Mouse (Mus musculus) MEL (cell line): ENCODE data around the gene Thbs3. TPM values are rescaled to one million over a fixed set of nuclear protein-coding genes. Genes with fewer than 3 reads are reported as not detected.

Source experiments
- DNase-seq: peaks from one replicate; pipeline ENCODE4 v3.0.0; 2011; ENCODE audit warnings: low read depth, low spot score
- H3K27ac ChIP-seq: 2 replicates; pipeline ENCODE4 v1.5.1; 2012; ENCODE audit warnings: low read depth, mild to moderate bottlenecking, control low read depth, low read length, moderate library complexity; ENCODE audit not compliant: control insufficient read depth
- H3K27me3 ChIP-seq, 2 experiments: fragments of 150-350 bp in 1 of 2; sonication (generic) in 1 of 2; 2 replicates each; pipeline ENCODE4 v1.6.1; 2012; ENCODE audit warnings: low read length in 2 of 2, mild to moderate bottlenecking in 2 of 2, improper control_type of control experiment in 1 of 2, moderate library complexity in 1 of 2; ENCODE audit not compliant: insufficient read depth in 2 of 2, control insufficient read depth in 1 of 2
- H3K36me3 ChIP-seq, 2 experiments: 2 replicates each; pipeline ENCODE4 v1.6.1; 2012 to 2014; ENCODE audit warnings: low read length in 2 of 2, improper control_type of control experiment in 1 of 2, inconsistent platforms in 1 of 2, mild to moderate bottlenecking in 1 of 2; ENCODE audit not compliant: insufficient read depth in 2 of 2, control insufficient read depth in 1 of 2
- H3K4me1 ChIP-seq, 2 experiments: fragments of 150-350 bp in 1 of 2; sonication (generic) in 1 of 2; 2 replicates each; pipeline ENCODE4 v1.6.1; 2012; ENCODE audit warnings: low read length in 2 of 2, improper control_type of control experiment in 1 of 2, mild to moderate bottlenecking in 1 of 2; ENCODE audit not compliant: insufficient read depth in 2 of 2, control insufficient read depth in 1 of 2
- H3K4me3 ChIP-seq, 2 experiments: fragments of 150-350 bp in 1 of 2; sonication (generic) in 1 of 2; 2 replicates each; pipeline ENCODE4 v1.5.1; 2012; ENCODE audit warnings: low read depth in 2 of 2, low read length in 2 of 2, mild to moderate bottlenecking in 2 of 2, moderate library complexity in 2 of 2, control low read depth in 1 of 2, improper control_type of control experiment in 1 of 2; ENCODE audit not compliant: control insufficient read depth in 1 of 2, insufficient read depth in 1 of 2
- H3K79me2 ChIP-seq: 2 replicates; pipeline ENCODE4 v1.6.1; 2012; ENCODE audit warnings: mild to moderate bottlenecking, low read length, moderate library complexity; ENCODE audit not compliant: control insufficient read depth, poor library complexity, insufficient read depth
- H3K9ac ChIP-seq: 2 replicates; pipeline ENCODE4 v1.6.1; 2012; ENCODE audit warnings: low read depth, mild to moderate bottlenecking, control low read depth, low read length, moderate library complexity; ENCODE audit not compliant: control insufficient read depth, poor library complexity, severe bottlenecking
- H3K9me3 ChIP-seq: fragments of 150-350 bp; sonication (generic); replicated peaks from 2 replicates; pipeline ENCODE4 v1.6.1; 2012; ENCODE audit warnings: mild to moderate bottlenecking, low read length, improper control_type of control experiment, moderate library complexity; ENCODE audit not compliant: insufficient read depth
- CHD2 ChIP-seq: IDR thresholded peaks from 2 replicates; pipeline ENCODE4 v1.6.1; 2011; ENCODE audit warnings: low read length, improper control_type of control experiment
- E2F4 ChIP-seq: IDR thresholded peaks from 2 replicates; pipeline ENCODE4 v1.6.1; 2011; ENCODE audit warnings: low read depth, low read length, improper control_type of control experiment, borderline replicate concordance
- ETS1 ChIP-seq: IDR thresholded peaks from 2 replicates; pipeline ENCODE4 v1.6.1; 2012; ENCODE audit warnings: low read depth, mild to moderate bottlenecking, inconsistent platforms, low read length, improper control_type of control experiment, moderate library complexity
- GABPA ChIP-seq: IDR thresholded peaks from 2 replicates; pipeline ENCODE4 v1.6.1; 2012; ENCODE audit warnings: low read depth, mild to moderate bottlenecking, inconsistent platforms, low read length, improper control_type of control experiment, moderate library complexity
- HCFC1 ChIP-seq: IDR thresholded peaks from 2 replicates; pipeline ENCODE4 v1.6.1; 2012; ENCODE audit warnings: low read depth, mild to moderate bottlenecking, inconsistent platforms, low read length, improper control_type of control experiment, moderate library complexity
- KAT2A ChIP-seq: conservative IDR thresholded peaks from 2 replicates; pipeline ENCODE4 v1.6.1; 2012; ENCODE audit warnings: low read depth, low read length, improper control_type of control experiment, inconsistent platforms
- MAFK ChIP-seq: IDR thresholded peaks from 2 replicates; pipeline ENCODE4 v1.6.1; 2011; ENCODE audit warnings: low read depth, mild to moderate bottlenecking, low read length, improper control_type of control experiment, borderline replicate concordance
- MAX ChIP-seq: IDR thresholded peaks from 2 replicates; pipeline ENCODE4 v1.6.1; 2011; ENCODE audit warnings: low read length, improper control_type of control experiment
- MXI1 ChIP-seq: IDR thresholded peaks from 2 replicates; pipeline ENCODE4 v1.6.1; 2011; ENCODE audit warnings: mild to moderate bottlenecking, low read depth, low read length, improper control_type of control experiment
- MYB ChIP-seq: IDR thresholded peaks from 2 replicates; pipeline ENCODE4 v1.6.1; 2011; ENCODE audit warnings: mild to moderate bottlenecking, low read depth, low read length, improper control_type of control experiment
- MYC ChIP-seq: IDR thresholded peaks from 2 replicates; pipeline ENCODE4 v1.6.1; 2011; ENCODE audit warnings: low read depth, mild to moderate bottlenecking, low read length, improper control_type of control experiment, moderate library complexity
- NELFE ChIP-seq: IDR thresholded peaks from 2 replicates; pipeline ENCODE4 v1.6.1; 2011; ENCODE audit warnings: low read depth, low read length, improper control_type of control experiment
- NRF1 ChIP-seq: IDR thresholded peaks from 2 replicates; pipeline ENCODE4 v1.6.1; 2014; ENCODE audit warnings: low read depth, mild to moderate bottlenecking, inconsistent platforms, low read length, improper control_type of control experiment, moderate library complexity; ENCODE audit not compliant: poor library complexity, insufficient read depth, severe bottlenecking
- POLR2AphosphoS5 ChIP-seq: IDR thresholded peaks from 2 replicates; pipeline ENCODE4 v1.6.1; 2012; ENCODE audit warnings: low read depth, borderline replicate concordance, mild to moderate bottlenecking, inconsistent platforms, low read length, moderate library complexity, mixed read lengths
- SIN3A ChIP-seq: IDR thresholded peaks from 2 replicates; pipeline ENCODE4 v1.6.1; 2012; ENCODE audit warnings: low read length, improper control_type of control experiment, inconsistent platforms
- SMC3 ChIP-seq: IDR thresholded peaks from 2 replicates; pipeline ENCODE4 v1.6.1; 2011; ENCODE audit warnings: low read depth, low read length, improper control_type of control experiment
- TAL1 ChIP-seq: IDR thresholded peaks from 2 replicates; pipeline ENCODE4 v1.6.1; 2012; ENCODE audit warnings: mild to moderate bottlenecking, inconsistent platforms, low read length, moderate library complexity, mixed read lengths
- TBP ChIP-seq: IDR thresholded peaks from 2 replicates; pipeline ENCODE4 v1.8.0; 2011; ENCODE audit warnings: low read depth, low read length, improper control_type of control experiment
- UBTF ChIP-seq: IDR thresholded peaks from 2 replicates; pipeline ENCODE4 v1.6.1; 2012; ENCODE audit warnings: low read depth, mild to moderate bottlenecking, inconsistent platforms, low read length, improper control_type of control experiment, moderate library complexity, borderline replicate concordance; ENCODE audit not compliant: insufficient read depth
- USF2 ChIP-seq, 2 experiments: IDR thresholded peaks; 2 replicates each; pipeline ENCODE4 v1.6.1; 2011 to 2012; ENCODE audit warnings: improper control_type of control experiment in 2 of 2, low read length in 2 of 2, borderline replicate concordance in 1 of 2, inconsistent platforms in 1 of 2, low read depth in 1 of 2, mild to moderate bottlenecking in 1 of 2; ENCODE audit not compliant: insufficient read depth in 1 of 2
- ZKSCAN1 ChIP-seq: IDR thresholded peaks from 2 replicates; pipeline ENCODE4 v1.6.1; 2012; ENCODE audit warnings: low read depth, mild to moderate bottlenecking, inconsistent platforms, low read length, improper control_type of control experiment, moderate library complexity
- ZMIZ1 ChIP-seq: IDR thresholded peaks from 2 replicates; pipeline ENCODE4 v1.6.1; 2012; ENCODE audit warnings: low read depth, mild to moderate bottlenecking, inconsistent platforms, low read length, improper control_type of control experiment, moderate library complexity
- ZNF384 ChIP-seq: IDR thresholded peaks from 2 replicates; pipeline ENCODE4 v1.6.1; 2012; ENCODE audit warnings: low read depth, mild to moderate bottlenecking, inconsistent platforms, low read length, improper control_type of control experiment
- polyA plus RNA-seq, 2 experiments: library from polyadenylated mRNA; stranded (reverse) in 1 of 2; unstranded in 1 of 2; fragments of >175 nt in 1 of 2; fragments of >200 nt in 1 of 2; gene quantifications; 2 replicates each; pipeline versions ENCODE4 v1.2.1 to v1.2.4; 2012; ENCODE audit warnings: low replicate concordance in 2 of 2, low read depth in 1 of 2; ENCODE audit not compliant: insufficient read length in 2 of 2, insufficient read depth in 1 of 2, missing spikeins in 1 of 2
- total RNA-seq: library from RNA; depleted of rRNA; stranded (reverse); fragments of 300-350 nt; gene quantifications from 2 replicates; pipeline ENCODE4 v1.2.3, GENCODE M21; 2012

The Thbs3 gene
- total and polyA plus RNA-seq, 3 experiments: 1.8 to 4.9 TPM; not detected in 1

DNA sequence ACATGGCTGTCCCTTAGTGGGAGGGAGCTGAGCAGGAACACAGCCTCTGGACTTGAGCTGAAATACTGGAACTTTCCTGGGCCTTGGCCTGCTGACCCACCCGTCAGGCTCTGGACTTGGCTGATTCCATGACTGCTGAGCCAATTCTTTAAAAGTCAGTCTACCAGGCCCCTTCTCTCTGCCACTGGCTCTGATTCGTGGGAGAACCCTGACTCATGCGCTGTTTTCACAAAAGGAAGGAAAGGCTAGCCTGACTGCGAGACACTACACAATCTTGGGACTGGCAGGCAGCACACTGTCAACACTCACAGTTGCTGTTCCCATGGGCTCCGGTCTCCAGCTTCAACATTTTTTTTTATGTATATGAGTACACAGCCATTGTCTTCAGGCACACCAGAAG is 41.2 kb downstream of the Thbs3 start:
- Histone ChIP-seq H3K4me1 (peaks cover 0 to 14% of the 10 kb centered on the region in 2 experiments; a peak in 2 of 4 replicates), H3K79me2 (no peaks in the 10 kb centered on the region), H3K4me3 (no peak overlapping the region), H3K9ac (no peak overlapping the region), H3K27me3 (peaks cover 34 to 37% of the 10 kb centered on the region in 2 experiments), H3K27ac (no peak overlapping the region), H3K36me3 (peaks cover 0 to 11% of the 10 kb centered on the region in 2 experiments; a peak in 2 of 4 replicates), H3K9me3 (no peaks in the 10 kb centered on the region)
- TF ChIP-seq MYC: no peak
- TF ChIP-seq TAL1: no peak
- no peak for TF ChIP-seq E2F4
- TF ChIP-seq CHD2: no peak
- TF ChIP-seq NELFE: no peak
- TF ChIP-seq USF2 (IDR thresholded peaks at IDR 0.05; ENCODE audit: borderline replicate concordance in 1 of 2, insufficient read depth in 1 of 2, low read depth in 1 of 2, low read length in 2 of 2): no peak
- no peak for DNase-seq

DNA sequence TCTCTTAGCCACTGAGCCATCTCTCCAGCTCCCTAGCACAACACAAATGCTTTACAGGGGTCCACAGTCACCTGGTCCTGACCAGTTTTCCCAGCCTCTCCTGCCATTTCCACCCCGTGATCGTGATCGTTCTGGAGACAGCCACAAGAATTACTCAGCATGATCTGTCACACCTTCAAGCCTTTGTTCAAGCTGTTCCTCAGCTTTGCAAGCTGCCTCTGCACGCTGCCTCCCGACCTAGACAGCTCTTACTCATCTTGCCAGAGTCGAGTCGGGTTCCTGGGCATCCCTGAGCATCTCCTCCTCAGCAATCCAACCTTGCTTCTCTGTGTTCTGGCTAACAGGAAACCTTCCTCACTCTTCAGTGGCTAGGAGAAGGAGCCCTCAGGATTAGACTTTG is 44.1 kb downstream of the Thbs3 start, which contains the start of gene Dpm3:
Gene Dpm3 (plus strand): TSS at position 283 of the 400 bp plus-strand sequence.
- Histone ChIP-seq H3K36me3 (peaks cover 0 to 6% of the 10 kb centered on the region in 2 experiments; a peak in 1 of 4 replicates), H3K4me1 (peaks cover 0 to 7% of the 10 kb centered on the region in 2 experiments; a peak in 1 of 4 replicates), H3K9ac (no peak within 1 kb of the TSS), H3K27ac (no peak within 1 kb of the TSS), H3K79me2 (no peaks in the 10 kb centered on the region), H3K9me3 (no peaks in the 10 kb centered on the region), H3K27me3 (peaks cover 46 to 57% of the 10 kb centered on the region in 2 experiments), H3K4me3 (no peak within 1 kb of the TSS)
- DNase-seq: no peak
- TF ChIP-seq SMC3 (no peak), MYB (no peak), ZKSCAN1 (no peak), POLR2AphosphoS5 (no peak), ZNF384 (no peak), MAFK (no peak), MXI1 (no peak), ETS1 (no peak), SIN3A (no peak), MAX (no peak), USF2 (IDR thresholded peaks at IDR 0.05; ENCODE audit: borderline replicate concordance in 1 of 2, insufficient read depth in 1 of 2, low read depth in 1 of 2, low read length in 2 of 2) (no peak), UBTF (no peak), KAT2A (no peak), TBP (no peak), NRF1 (no peak), MYC (no peak), HCFC1 (no peak), ZMIZ1 (no peak), GABPA (no peak), NELFE (no peak)
